Comparison of ENCODE assay signal across 23 mouse cellular contexts in genomic region chr12:59579694-59580093, GRCm38 (mm10).
DNase-seq lines count a peak whose midpoint lies in the region; ATAC-seq and TF ChIP-seq lines count a peak whose summit lies in the region.
"Had no signal": no experiment of that assay in that cellular context is flagged by ENCODE, and none has a peak within 500 bp of the region (broad histone marks: within the 10 kb centered on the region; RNA-seq: fewer than 3 reads in every experiment).

No protein-coding gene starts in this region.

- WGBS in forebrain, embryonic 10.5 days = 87% methylated on average over 5 of the region's 5 CpGs

- no peak overlapping the region for H3K27ac ChIP-seq in MEL (ENCODE audit: control insufficient read depth, low read depth, low read length)
- no peak overlapping the region for H3K27ac ChIP-seq in forebrain, embryonic 10.5 days
- H3K27ac ChIP-seq: embryonic facial prominence, embryonic 12.5 days; embryonic facial prominence, embryonic 15.5 days; forebrain, embryonic 12.5 days; forebrain, embryonic 15.5 days; heart, adult 2 months; heart, embryonic 10.5 days; heart, embryonic 13.5 days; hindbrain, embryonic 12.5 days; hindbrain, embryonic 15.5 days had no signal

- peak; percentile 12 for DNase-seq in MEL (ENCODE audit: low read depth, low spot score)
- DNase-seq in brain, embryonic 14.5 days (ENCODE audit: low read depth) = peak; percentile 3
- no peak for DNase-seq in layer of hippocampus, postnatal 14 days (ENCODE audit: low spot score in 2 of 2)
- no peak for DNase-seq in neural tube, embryonic 10.5 days (ENCODE audit: extremely low spot score, low spot score)
- DNase-seq in forebrain, embryonic 10.5 days (ENCODE audit: extremely low spot score, low spot score) = no peak
- DNase-seq: adrenal gland, adult 2 months; adrenal gland, postnatal 14 days; cerebellum, adult 11-12 months; cerebellum, adult 9-10 months; cerebellum, postnatal 14 days; gastrocnemius, postnatal 25 days; heart, adult 2 months; heart, postnatal 14 days; heart, postnatal 4 days had no signal

- no peaks in the 10 kb centered on the region for H3K4me1 ChIP-seq in MEL (ENCODE audit: control insufficient read depth in 1 of 2, insufficient read depth in 2 of 2, low read length in 2 of 2)
- H3K4me1 ChIP-seq in forebrain, embryonic 10.5 days = no peaks in the 10 kb centered on the region
- H3K4me1 ChIP-seq: embryonic facial prominence, embryonic 12.5 days; embryonic facial prominence, embryonic 15.5 days; forebrain, embryonic 12.5 days; forebrain, embryonic 15.5 days; heart, embryonic 10.5 days; heart, embryonic 13.5 days; hindbrain, embryonic 12.5 days; hindbrain, embryonic 15.5 days had no signal

- peak; percentile 95 for ATAC-seq in megakaryocyte, adult 5-6 weeks (ENCODE audit: poor library complexity, severe bottlenecking)
- ATAC-seq: forebrain, embryonic 15.5 days had no signal

- TF ChIP-seq RAD21 in MEL (IDR thresholded peaks at IDR 0.05; ENCODE audit: low read depth, low read length) = no peak

- H3K4me3 ChIP-seq in MEL (ENCODE audit: control insufficient read depth in 1 of 2, insufficient read depth in 1 of 2, low read depth in 2 of 2, low read length in 2 of 2) = no peak overlapping the region
- H3K4me3 ChIP-seq in forebrain, embryonic 10.5 days = no peak overlapping the region
- H3K4me3 ChIP-seq: embryonic facial prominence, embryonic 12.5 days; embryonic facial prominence, embryonic 15.5 days; forebrain, embryonic 12.5 days; forebrain, embryonic 15.5 days; heart, adult 2 months; heart, embryonic 10.5 days; heart, embryonic 13.5 days; hindbrain, embryonic 12.5 days; hindbrain, embryonic 15.5 days had no signal

- no peaks in the 10 kb centered on the region for H3K79me2 ChIP-seq in MEL (ENCODE audit: control insufficient read depth, insufficient read depth, low read length, poor library complexity)

- no peak for TF ChIP-seq CTCF in MEL (IDR thresholded peaks at IDR 0.05 in 2 of 3, conservative IDR thresholded peaks at IDR 0.05 in 1 of 3; ENCODE audit: control insufficient read depth in 1 of 3, insufficient read depth in 1 of 3, low read depth in 2 of 3, low read length in 3 of 3, poor library complexity in 1 of 3, severe bottlenecking in 1 of 3)
- TF ChIP-seq CTCF in brain, embryonic 14.5 days (IDR thresholded peaks at IDR 0.05; ENCODE audit: borderline replicate concordance, extremely low read depth, insufficient read depth, insufficient read length) = no peak

- TF ChIP-seq EP300 in MEL (IDR thresholded peaks at IDR 0.05; ENCODE audit: low read depth in 1 of 2, low read length in 2 of 2) = no peak

- H3K9ac ChIP-seq in MEL (ENCODE audit: control insufficient read depth, low read depth, low read length, poor library complexity, severe bottlenecking) = no peak overlapping the region
- H3K9ac ChIP-seq: embryonic facial prominence, embryonic 12.5 days; embryonic facial prominence, embryonic 15.5 days; forebrain, embryonic 12.5 days; forebrain, embryonic 15.5 days; heart, embryonic 13.5 days; hindbrain, embryonic 12.5 days; hindbrain, embryonic 15.5 days had no signal

- H3K27me3 ChIP-seq in MEL (ENCODE audit: control insufficient read depth in 1 of 2, insufficient read depth in 2 of 2, low read length in 2 of 2) = no peaks in the 10 kb centered on the region; a peak in 1 of 4 replicates
- H3K27me3 ChIP-seq in forebrain, embryonic 10.5 days (ENCODE audit: poor library complexity, severe bottlenecking) = no peaks in the 10 kb centered on the region
- H3K27me3 ChIP-seq: embryonic facial prominence, embryonic 12.5 days; embryonic facial prominence, embryonic 15.5 days; forebrain, embryonic 12.5 days; forebrain, embryonic 15.5 days; heart, embryonic 13.5 days; hindbrain, embryonic 12.5 days; hindbrain, embryonic 15.5 days had no signal

- TF ChIP-seq POLR2A in MEL (IDR thresholded peaks at IDR 0.05; ENCODE audit: control insufficient read depth in 1 of 2, insufficient read depth in 1 of 2, low read depth in 1 of 2, low read length in 2 of 2, poor library complexity in 1 of 2) = no peak
- no peak for TF ChIP-seq POLR2A in brain, embryonic 14.5 days (IDR thresholded peaks at IDR 0.05; ENCODE audit: borderline replicate concordance, extremely low read depth, insufficient read depth, insufficient read length, poor library complexity, severe bottlenecking)

- no peaks in the 10 kb centered on the region for H3K36me3 ChIP-seq in MEL (ENCODE audit: control insufficient read depth in 1 of 2, insufficient read depth in 2 of 2, low read length in 2 of 2)
- no peaks in the 10 kb centered on the region for H3K36me3 ChIP-seq in forebrain, embryonic 10.5 days (replicated peaks)
- H3K36me3 ChIP-seq: embryonic facial prominence, embryonic 12.5 days; embryonic facial prominence, embryonic 15.5 days; forebrain, embryonic 12.5 days; forebrain, embryonic 15.5 days; heart, embryonic 10.5 days; heart, embryonic 13.5 days; hindbrain, embryonic 12.5 days; hindbrain, embryonic 15.5 days had no signal

- H3K9me3 ChIP-seq in MEL (replicated peaks; ENCODE audit: insufficient read depth, low read length) = no peaks in the 10 kb centered on the region
- H3K9me3 ChIP-seq in forebrain, embryonic 10.5 days = no peaks in the 10 kb centered on the region
- H3K9me3 ChIP-seq: embryonic facial prominence, embryonic 12.5 days; embryonic facial prominence, embryonic 15.5 days; forebrain, embryonic 12.5 days; forebrain, embryonic 15.5 days; heart, embryonic 10.5 days; hindbrain, embryonic 12.5 days; hindbrain, embryonic 15.5 days had no signal

TF ChIP-seq in MEL, 35 proteins besides CTCF, POLR2A, EP300 and RAD21:
- TF ChIP-seq CHD2 (IDR thresholded peaks at IDR 0.05; ENCODE audit: low read length) = no peak
- TF ChIP-seq MAZ (IDR thresholded peaks at IDR 0.05; ENCODE audit: low read depth, low read length) = no peak
- no peak for TF ChIP-seq GABPA (IDR thresholded peaks at IDR 0.05; ENCODE audit: low read depth, low read length)
- TF ChIP-seq HCFC1 (IDR thresholded peaks at IDR 0.05; ENCODE audit: low read depth, low read length) = no peak
- TF ChIP-seq TAL1 (IDR thresholded peaks at IDR 0.05; ENCODE audit: low read length) = no peak
- no peak for TF ChIP-seq CHD1 (IDR thresholded peaks at IDR 0.05; ENCODE audit: low read depth, low read length)
- no peak for TF ChIP-seq MAFK (IDR thresholded peaks at IDR 0.05; ENCODE audit: borderline replicate concordance, low read depth, low read length)
- TF ChIP-seq ZMIZ1 (IDR thresholded peaks at IDR 0.05; ENCODE audit: low read depth, low read length) = no peak
- no peak for TF ChIP-seq MYC (IDR thresholded peaks at IDR 0.05; ENCODE audit: low read depth, low read length)
- no peak for TF ChIP-seq BHLHE40 (IDR thresholded peaks at IDR 0.05; ENCODE audit: borderline replicate concordance, low read depth, low read length)
- TF ChIP-seq ETS1 (IDR thresholded peaks at IDR 0.05; ENCODE audit: low read depth, low read length) = no peak

Comparison
In these comparisons a context has a peak if more than half of its experiments do, and no peak if none do; other contexts are left out.
1. DNase-seq: peak in MEL (single experiment) and brain, embryonic 14.5 days (single experiment); none in layer of hippocampus, postnatal 14 days (0 of 2), neural tube, embryonic 10.5 days (single experiment) and forebrain, embryonic 10.5 days (single experiment).